Mouse (Mus musculus): Measurements from ENCODE around the gene Asb6. TPM values are rescaled to one million over a fixed set of nuclear protein-coding genes. Genes with fewer than 3 reads are reported as not detected.

Gene Asb6
- total and polyA plus RNA-seq, 3 experiments: 50.1 to 54.6 TPM; not detected in 1

GRCm38 (mm10) chr2:30864968-30865381 is 34.8 kb upstream of the Asb6 start:
- no peak overlapping the region for H3K9ac ChIP-seq (ENCODE audit: control insufficient read depth, low read depth, low read length, poor library complexity, severe bottlenecking)
- H3K9me3 ChIP-seq (replicated peaks; ENCODE audit: insufficient read depth, low read length): no peaks in the 10 kb centered on the region
- no peaks in the 10 kb centered on the region for H3K79me2 ChIP-seq (ENCODE audit: control insufficient read depth, insufficient read depth, low read length, poor library complexity)
- peaks cover 0 to 2% of the 10 kb centered on the region in 2 experiments; a peak in 2 of 4 replicates for H3K27me3 ChIP-seq (ENCODE audit: control insufficient read depth in 1 of 2, insufficient read depth in 2 of 2, low read length in 2 of 2)
- DNase-seq (ENCODE audit: low read depth, low spot score): no peak
- no peaks in the 10 kb centered on the region for H3K4me1 ChIP-seq (ENCODE audit: control insufficient read depth in 1 of 2, insufficient read depth in 2 of 2, low read length in 2 of 2)
- H3K4me3 ChIP-seq (ENCODE audit: control insufficient read depth in 1 of 2, insufficient read depth in 1 of 2, low read depth in 2 of 2, low read length in 2 of 2): no peak overlapping the region
- TF ChIP-seq RCOR1 (IDR thresholded peaks at IDR 0.05; ENCODE audit: low read depth, low read length): no peak
- TF ChIP-seq EP300 (IDR thresholded peaks at IDR 0.05; ENCODE audit: low read depth in 1 of 2, low read length in 2 of 2): no peak
- TF ChIP-seq USF2 (IDR thresholded peaks at IDR 0.05; ENCODE audit: borderline replicate concordance in 1 of 2, insufficient read depth in 1 of 2, low read depth in 1 of 2, low read length in 2 of 2): no peak
- H3K36me3 ChIP-seq (ENCODE audit: control insufficient read depth in 1 of 2, insufficient read depth in 2 of 2, low read length in 2 of 2): no peaks in the 10 kb centered on the region
- H3K27ac ChIP-seq (ENCODE audit: control insufficient read depth, low read depth, low read length): no peak overlapping the region

- H3K9me3 ChIP-seq (replicated peaks; ENCODE audit: insufficient read depth, low read length): no peaks in the 10 kb centered on the region
- no peaks in the 10 kb centered on the region for H3K4me1 ChIP-seq (ENCODE audit: control insufficient read depth in 1 of 2, insufficient read depth in 2 of 2, low read length in 2 of 2)
- no peaks in the 10 kb centered on the region for H3K79me2 ChIP-seq (ENCODE audit: control insufficient read depth, insufficient read depth, low read length, poor library complexity)
- H3K27me3 ChIP-seq (ENCODE audit: control insufficient read depth in 1 of 2, insufficient read depth in 2 of 2, low read length in 2 of 2): peaks cover 0 to 2% of the 10 kb centered on the region in 2 experiments; a peak in 2 of 4 replicates
- no peak overlapping the region for H3K27ac ChIP-seq (ENCODE audit: control insufficient read depth, low read depth, low read length)
- no peak overlapping the region for H3K4me3 ChIP-seq (ENCODE audit: control insufficient read depth in 1 of 2, insufficient read depth in 1 of 2, low read depth in 2 of 2, low read length in 2 of 2)
- TF ChIP-seq TAL1 (IDR thresholded peaks at IDR 0.05; ENCODE audit: low read length) (no peak), GABPA (IDR thresholded peaks at IDR 0.05; ENCODE audit: low read depth, low read length) (no peak), E2F4 (IDR thresholded peaks at IDR 0.05; ENCODE audit: borderline replicate concordance, low read depth, low read length) (no peak), ELF1 (IDR thresholded peaks at IDR 0.05; ENCODE audit: low read depth, low read length) (no peak), MYB (IDR thresholded peaks at IDR 0.05; ENCODE audit: low read depth, low read length) (no peak), POLR2AphosphoS2 (IDR thresholded peaks at IDR 0.05; ENCODE audit: low read length) (no peak), ZKSCAN1 (IDR thresholded peaks at IDR 0.05; ENCODE audit: low read depth, low read length) (no peak), MXI1 (IDR thresholded peaks at IDR 0.05; ENCODE audit: low read depth, low read length) (no peak), NRF1 (IDR thresholded peaks at IDR 0.05; ENCODE audit: insufficient read depth, low read depth, low read length, poor library complexity, severe bottlenecking) (no peak), EP300 (IDR thresholded peaks at IDR 0.05; ENCODE audit: low read depth in 1 of 2, low read length in 2 of 2) (no peak), HCFC1 (IDR thresholded peaks at IDR 0.05; ENCODE audit: low read depth, low read length) (no peak), CHD1 (IDR thresholded peaks at IDR 0.05; ENCODE audit: low read depth, low read length) (no peak), MAFK (IDR thresholded peaks at IDR 0.05; ENCODE audit: borderline replicate concordance, low read depth, low read length) (no peak), NELFE (IDR thresholded peaks at IDR 0.05; ENCODE audit: low read depth, low read length) (no peak)
- H3K9ac ChIP-seq (ENCODE audit: control insufficient read depth, low read depth, low read length, poor library complexity, severe bottlenecking): no peak overlapping the region
- DNase-seq (ENCODE audit: low read depth, low spot score): no peak
- H3K36me3 ChIP-seq (ENCODE audit: control insufficient read depth in 1 of 2, insufficient read depth in 2 of 2, low read length in 2 of 2): no peaks in the 10 kb centered on the region
These were observed 33.4 kb upstream of the Asb6 start for GRCm38 (mm10) chr2:30863574-30863973.
